Mouse (Mus musculus): ENCODE measurements at regions not wholly inside any gene's neighbourhood (a gene's known extent, or its start where the extent isn't known, plus 50 kb on each side); places are given as distances from the start of the nearest gene placed in this dataset.

DNA sequence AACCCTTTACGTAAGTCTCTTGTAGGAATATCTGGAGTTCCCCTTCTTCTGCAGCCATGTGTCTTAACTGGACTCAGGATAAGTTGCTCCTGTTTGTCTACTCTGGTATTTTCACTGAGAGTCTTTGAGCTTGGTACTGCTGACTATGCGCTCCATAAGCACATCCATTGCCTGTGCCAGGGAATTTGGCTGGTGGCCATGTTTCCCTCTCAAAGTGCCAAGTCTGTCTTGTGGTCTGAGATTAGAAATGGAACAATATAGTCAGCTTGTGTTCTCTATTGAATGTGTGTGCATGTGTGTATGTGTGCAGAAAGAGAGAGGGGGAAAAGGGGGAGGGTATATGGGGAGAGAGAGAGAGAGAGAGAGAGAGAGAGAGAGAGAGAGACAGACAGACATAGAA is 263.7 kb downstream of the Olfm4 start:
- Histone ChIP-seq H3K9me3 (no peaks in the 10 kb centered on the region), H3K36me3 (no peaks in the 10 kb centered on the region), H3K27me3 (no peaks in the 10 kb centered on the region), H3K9ac (replicated peaks) (no peak overlapping the region), H3K4me1 (replicated peaks) (no peaks in the 10 kb centered on the region), H3K4me3 (replicated peaks) (no peak overlapping the region), H3K4me2 (no peak overlapping the region), H3K27ac (no peak overlapping the region)
- ATAC-seq (ENCODE audit: insufficient number of reproducible peaks, insufficient read depth, low FRiP score, low TSS enrichment, low read depth) = no peak
- WGBS = 94% methylated on average over 2 of the region's 2 CpGs

DNA sequence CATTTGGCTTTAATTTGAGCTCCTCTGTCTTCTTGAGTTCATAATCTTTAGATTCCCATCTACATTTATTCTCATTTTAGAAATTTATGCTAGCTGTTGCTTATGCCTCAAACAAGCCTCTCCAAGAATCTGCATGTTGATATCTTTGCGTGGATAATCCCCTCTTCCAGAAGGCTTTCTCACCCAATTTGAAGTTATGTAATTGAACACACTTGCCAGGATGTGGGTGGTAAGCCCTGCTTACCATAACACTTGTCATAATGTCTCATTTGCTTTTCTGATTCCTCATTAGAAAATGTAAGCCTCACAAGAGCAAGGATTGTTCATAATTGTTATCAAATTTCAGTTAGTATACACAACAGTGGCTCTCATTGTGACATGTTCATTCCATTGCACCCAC is 266.0 kb downstream of the Olfm4 start:
- H3K9ac ChIP-seq (replicated peaks) = no peak overlapping the region
- H3K4me3 ChIP-seq (replicated peaks) = no peak overlapping the region
- H3K4me1 ChIP-seq (replicated peaks) = no peaks in the 10 kb centered on the region
- ATAC-seq (ENCODE audit: insufficient number of reproducible peaks, insufficient read depth, low FRiP score, low TSS enrichment, low read depth) = no peak
- no peaks in the 10 kb centered on the region for H3K27me3 ChIP-seq
- H3K27ac ChIP-seq = no peak overlapping the region
- no peaks in the 10 kb centered on the region for H3K9me3 ChIP-seq
- H3K4me2 ChIP-seq = no peak overlapping the region
- H3K36me3 ChIP-seq = no peaks in the 10 kb centered on the region
- WGBS = 84% methylated on average over 1 of the region's 1 CpGs

DNA sequence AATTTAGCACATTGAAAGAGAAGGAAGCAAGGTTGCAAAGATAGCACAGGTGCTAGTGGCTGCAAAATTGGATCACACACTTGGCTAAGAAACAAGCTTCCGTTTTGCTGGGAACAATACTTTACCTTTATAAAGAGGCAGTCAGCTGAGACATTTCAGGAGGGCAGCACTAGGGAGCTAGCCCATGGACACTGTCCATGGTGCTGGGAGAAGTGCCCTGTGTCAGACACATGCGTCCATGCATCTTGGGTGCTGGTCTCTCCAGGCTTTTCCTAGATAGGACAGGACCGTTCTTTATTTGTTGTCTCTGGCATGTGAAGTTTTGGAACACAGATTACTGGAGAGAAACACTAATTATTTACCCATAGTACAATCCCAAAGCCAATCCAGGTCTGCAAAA is 273.2 kb downstream of the Olfm4 start:
- Histone ChIP-seq H3K4me2 (no peak overlapping the region), H3K4me1 (replicated peaks) (no peaks in the 10 kb centered on the region), H3K4me3 (replicated peaks) (no peak overlapping the region), H3K9ac (replicated peaks) (no peak overlapping the region), H3K27me3 (no peaks in the 10 kb centered on the region), H3K9me3 (no peaks in the 10 kb centered on the region), H3K27ac (no peak overlapping the region), H3K36me3 (no peaks in the 10 kb centered on the region)
- WGBS = 63% methylated on average over 3 of the region's 3 CpGs
- no peak for ATAC-seq (ENCODE audit: insufficient number of reproducible peaks, insufficient read depth, low FRiP score, low TSS enrichment, low read depth)

DNA sequence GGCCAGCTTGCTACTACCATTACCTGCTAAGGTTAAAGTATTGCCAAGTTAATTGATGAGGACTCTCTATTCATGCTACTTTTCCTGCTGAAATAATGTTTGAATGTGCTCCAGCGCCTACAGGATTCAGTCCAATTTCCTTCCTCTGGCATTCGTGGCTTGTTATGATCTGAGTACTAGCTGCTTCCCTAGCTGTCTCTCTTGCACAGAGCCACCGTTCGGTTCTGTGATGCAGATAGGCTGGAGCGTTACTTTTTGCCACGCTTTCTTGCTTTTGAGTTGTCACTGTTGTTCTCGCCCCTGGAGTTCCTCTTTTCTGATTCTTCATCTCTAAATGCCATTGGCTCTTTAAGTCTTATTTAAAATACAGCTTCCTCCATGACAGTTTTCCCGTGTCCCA is 279.3 kb downstream of the Olfm4 start:
- no peaks in the 10 kb centered on the region for H3K27me3 ChIP-seq
- no peaks in the 10 kb centered on the region for H3K36me3 ChIP-seq
- peaks cover 8% of the 10 kb centered on the region for H3K4me1 ChIP-seq (replicated peaks)
- no peak overlapping the region for H3K27ac ChIP-seq
- no peak overlapping the region for H3K4me3 ChIP-seq (replicated peaks)
- no peak overlapping the region for H3K4me2 ChIP-seq
- H3K9ac ChIP-seq (replicated peaks) = no peak overlapping the region
- WGBS = 82% methylated on average over 8 of the region's 8 CpGs
- H3K9me3 ChIP-seq = no peaks in the 10 kb centered on the region
- no peak for ATAC-seq (ENCODE audit: insufficient number of reproducible peaks, insufficient read depth, low FRiP score, low TSS enrichment, low read depth)

DNA sequence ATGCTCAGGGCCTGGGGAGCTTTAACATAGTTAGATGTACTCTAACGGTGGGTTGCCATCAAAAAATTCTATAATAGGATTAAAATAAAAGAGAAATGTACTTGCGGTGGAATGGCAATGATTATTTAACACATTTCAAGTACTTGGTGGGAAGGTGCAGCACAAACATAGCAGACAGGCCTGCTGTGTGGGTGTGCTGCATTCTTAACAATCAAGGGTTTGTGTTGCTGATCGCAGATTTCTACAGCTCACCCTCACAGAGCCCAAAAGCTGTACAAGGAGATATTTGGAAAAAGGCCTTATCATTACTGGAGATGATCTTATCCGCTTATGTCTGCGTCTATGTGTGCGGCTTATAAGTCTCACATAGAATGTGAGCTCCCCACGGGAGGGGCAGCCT is 281.2 kb downstream of the Olfm4 start:
- Histone ChIP-seq H3K27me3 (no peaks in the 10 kb centered on the region), H3K9ac (replicated peaks) (no peak overlapping the region), H3K36me3 (no peaks in the 10 kb centered on the region), H3K9me3 (no peaks in the 10 kb centered on the region), H3K4me1 (replicated peaks) (peaks cover 10% of the 10 kb centered on the region), H3K4me2 (no peak overlapping the region), H3K27ac (no peak overlapping the region), H3K4me3 (replicated peaks) (no peak overlapping the region)
- WGBS = 73% methylated on average over 7 of the region's 7 CpGs
- ATAC-seq (ENCODE audit: insufficient number of reproducible peaks, insufficient read depth, low FRiP score, low TSS enrichment, low read depth) = no peak

DNA sequence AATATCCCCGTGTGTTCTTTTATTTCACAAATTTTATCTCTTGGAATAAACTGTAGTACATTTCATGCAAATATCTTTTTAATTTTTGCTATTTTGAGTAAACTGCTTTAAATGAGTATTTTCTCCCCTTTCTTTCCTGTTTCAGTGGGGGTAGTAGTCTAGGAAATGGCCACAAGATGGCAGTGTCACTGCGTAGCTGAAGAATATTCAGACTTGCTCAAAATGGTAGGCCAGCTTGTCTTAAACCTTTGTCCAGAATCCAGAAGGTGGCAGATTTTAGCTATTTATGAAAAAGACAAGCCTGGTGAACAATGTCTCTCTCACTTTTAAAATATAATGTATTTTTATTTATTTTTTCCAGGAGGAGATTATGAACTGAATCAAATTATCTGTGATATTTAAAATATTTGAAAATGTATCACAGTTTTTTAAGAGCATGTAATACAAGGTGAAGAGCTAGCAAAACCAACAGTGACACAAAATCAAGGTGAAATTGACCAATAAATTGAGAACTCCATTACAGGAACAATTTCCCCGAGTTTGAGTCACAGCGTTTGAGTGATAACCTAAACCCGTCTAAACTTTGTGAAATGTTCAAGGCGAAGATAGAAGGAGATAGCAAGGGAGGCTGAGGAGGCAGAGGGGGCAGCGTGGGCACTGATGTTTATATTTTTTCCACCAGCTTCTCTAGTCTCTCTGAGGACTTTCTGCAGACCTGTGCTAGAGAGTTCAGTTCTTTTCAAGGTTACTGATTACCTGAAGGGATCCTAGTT is 285.5 kb downstream of the Olfm4 start:
- WGBS = 58% methylated on average over 7 of the region's 7 CpGs
- ATAC-seq (ENCODE audit: insufficient number of reproducible peaks, insufficient read depth, low FRiP score, low TSS enrichment, low read depth) = no peak

DNA sequence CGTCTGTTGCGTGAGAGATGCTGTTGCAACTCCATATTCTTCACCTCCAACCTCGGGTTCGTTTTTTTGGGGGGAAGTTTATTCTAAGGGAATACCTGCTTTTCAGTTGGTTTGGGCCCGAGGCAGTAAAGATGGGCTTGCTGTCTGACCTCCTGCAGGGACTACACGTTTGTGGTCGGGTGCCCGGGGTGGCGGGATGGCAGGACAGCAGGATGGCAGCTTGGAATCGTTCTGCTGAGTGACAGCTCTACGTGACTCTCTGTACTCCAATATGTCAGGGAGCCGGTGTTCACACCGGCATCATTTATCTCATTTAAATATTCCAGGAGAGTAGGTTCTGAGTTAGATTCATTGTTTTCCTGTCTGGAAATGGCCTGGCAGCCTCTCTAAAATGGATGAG is 286.2 kb downstream of the Olfm4 start:
- Histone ChIP-seq H3K27ac (no peak overlapping the region), H3K9me3 (no peaks in the 10 kb centered on the region), H3K27me3 (no peaks in the 10 kb centered on the region), H3K4me3 (replicated peaks) (no peak overlapping the region), H3K9ac (replicated peaks) (no peak overlapping the region), H3K4me1 (replicated peaks) (peaks cover 10% of the 10 kb centered on the region), H3K36me3 (no peaks in the 10 kb centered on the region), H3K4me2 (no peak overlapping the region)
- WGBS = 74% methylated on average over 13 of the region's 13 CpGs
- no peak for ATAC-seq (ENCODE audit: insufficient number of reproducible peaks, insufficient read depth, low FRiP score, low TSS enrichment, low read depth)

More for the DNA sequence above, 285.5 kb downstream of the Olfm4 start:
- Histone ChIP-seq H3K4me3 (replicated peaks) (no peak overlapping the region), H3K27me3 (no peaks in the 10 kb centered on the region), H3K9ac (replicated peaks) (no peak overlapping the region), H3K4me2 (no peak overlapping the region), H3K36me3 (no peaks in the 10 kb centered on the region), H3K9me3 (no peaks in the 10 kb centered on the region), H3K4me1 (replicated peaks) (peaks cover 10% of the 10 kb centered on the region), H3K27ac (no peak overlapping the region)

DNA sequence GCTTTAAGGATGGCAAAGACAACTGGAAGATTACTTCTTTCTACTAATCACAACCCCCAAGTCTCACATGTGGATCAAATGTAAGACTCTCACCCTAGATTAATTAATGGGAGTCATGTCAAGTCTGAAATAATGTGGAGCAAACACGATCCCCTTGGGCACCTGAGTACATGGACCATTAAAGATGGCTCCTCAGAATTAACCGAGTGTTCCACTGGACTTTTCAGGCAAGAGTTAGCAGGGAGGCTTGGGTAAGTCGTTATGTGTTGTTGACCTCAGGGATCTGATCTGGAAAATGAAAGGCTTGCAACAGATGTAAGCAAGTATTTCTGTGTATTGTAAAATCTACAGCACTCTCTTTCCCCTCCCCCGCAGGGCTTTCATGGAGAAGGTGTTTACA is 296.3 kb downstream of the Olfm4 start:
- Histone ChIP-seq H3K36me3 (no peaks in the 10 kb centered on the region), H3K9me3 (no peaks in the 10 kb centered on the region), H3K4me1 (replicated peaks) (peaks cover 8% of the 10 kb centered on the region; the same call in 1 of the 2 replicates), H3K9ac (replicated peaks) (no peak overlapping the region), H3K27ac (no peak overlapping the region), H3K4me2 (no peak overlapping the region), H3K4me3 (replicated peaks) (no peak overlapping the region), H3K27me3 (no peaks in the 10 kb centered on the region)
- WGBS = 61% methylated on average over 4 of the region's 4 CpGs
- no peak for ATAC-seq (ENCODE audit: insufficient number of reproducible peaks, insufficient read depth, low FRiP score, low TSS enrichment, low read depth)

DNA sequence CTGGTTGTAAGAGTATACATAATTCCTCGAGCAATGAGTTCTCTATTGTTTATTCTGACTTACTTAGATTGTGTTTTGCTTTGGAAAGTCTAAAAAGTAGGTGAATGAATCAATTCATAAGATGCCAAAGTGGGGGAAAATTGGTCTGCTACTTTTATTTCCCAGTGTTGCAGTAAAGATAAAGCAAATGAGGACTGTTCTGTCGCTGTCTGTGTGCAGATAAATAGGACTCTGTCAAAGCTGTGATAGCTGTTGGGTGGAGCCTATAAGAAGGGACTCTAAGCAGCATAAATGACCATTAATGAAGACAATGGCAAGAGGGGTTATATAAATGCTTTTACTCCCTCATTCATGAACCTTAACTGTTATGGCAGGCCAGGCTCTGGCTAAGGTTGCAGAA is 299.8 kb downstream of the Olfm4 start:
- H3K9me3 ChIP-seq = no peaks in the 10 kb centered on the region
- H3K27me3 ChIP-seq = no peaks in the 10 kb centered on the region
- no peak overlapping the region for H3K27ac ChIP-seq
- H3K36me3 ChIP-seq = no peaks in the 10 kb centered on the region
- H3K9ac ChIP-seq (replicated peaks) = no peak overlapping the region
- no peak overlapping the region for H3K4me2 ChIP-seq
- no peak for ATAC-seq (ENCODE audit: insufficient number of reproducible peaks, insufficient read depth, low FRiP score, low TSS enrichment, low read depth)
- 80% methylated on average over 2 of the region's 2 CpGs for WGBS
- peaks cover 16% of the 10 kb centered on the region; the same call in 1 of the 2 replicates for H3K4me1 ChIP-seq (replicated peaks)
- H3K4me3 ChIP-seq (replicated peaks) = no peak overlapping the region

DNA sequence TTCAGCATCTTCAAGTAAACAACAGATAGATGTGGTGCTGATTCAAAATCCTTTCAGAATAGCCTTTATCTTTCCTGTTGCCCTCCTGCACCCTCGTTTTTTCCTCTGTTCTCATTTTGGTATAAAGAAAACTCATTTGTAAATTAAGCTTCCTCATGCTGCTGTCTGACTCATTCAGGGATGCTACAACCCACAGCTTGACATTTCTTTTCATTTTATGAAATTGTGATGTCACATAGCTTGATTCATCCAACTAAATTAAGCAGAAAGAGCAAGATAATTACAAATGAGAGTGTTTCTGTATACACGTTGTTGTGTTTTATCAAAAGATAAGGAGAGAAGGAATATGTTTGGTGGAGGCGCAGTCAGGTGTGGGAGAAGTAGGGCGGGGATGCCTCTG is 307.5 kb downstream of the Olfm4 start:
- Histone ChIP-seq H3K9ac (replicated peaks) (no peak overlapping the region), H3K27ac (no peak overlapping the region), H3K4me1 (replicated peaks) (no peaks in the 10 kb centered on the region), H3K4me2 (no peak overlapping the region), H3K4me3 (replicated peaks) (no peak overlapping the region), H3K9me3 (no peaks in the 10 kb centered on the region), H3K27me3 (peaks cover 3% of the 10 kb centered on the region; the same call in 1 of the 2 replicates), H3K36me3 (no peaks in the 10 kb centered on the region)
- ATAC-seq (ENCODE audit: insufficient number of reproducible peaks, insufficient read depth, low FRiP score, low TSS enrichment, low read depth) = no peak
- WGBS = 83% methylated on average over 4 of the region's 4 CpGs

DNA sequence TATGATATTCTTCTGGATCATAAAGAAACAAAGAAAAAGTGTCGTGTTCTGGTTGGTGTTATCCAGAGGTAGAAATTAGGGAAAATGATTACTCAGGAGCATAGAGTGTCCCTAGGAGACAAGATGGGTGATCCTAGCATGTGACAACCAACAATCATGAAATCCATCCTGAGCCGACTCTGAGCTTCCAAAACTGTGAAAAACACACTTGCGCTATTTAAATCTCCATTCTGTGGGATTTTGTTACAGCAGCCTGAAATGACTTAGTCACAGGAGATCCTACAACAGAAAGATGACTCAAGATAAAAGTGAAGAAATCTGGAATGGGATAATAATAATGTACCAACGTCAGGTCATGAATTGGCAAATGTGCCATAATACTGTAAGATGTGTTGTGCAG is 309.5 kb downstream of the Olfm4 start:
- WGBS = 86% methylated on average over 4 of the region's 4 CpGs
- no peak overlapping the region for H3K9ac ChIP-seq (replicated peaks)
- no peak overlapping the region for H3K4me3 ChIP-seq (replicated peaks)
- ATAC-seq (ENCODE audit: insufficient number of reproducible peaks, insufficient read depth, low FRiP score, low TSS enrichment, low read depth) = no peak
- H3K27ac ChIP-seq = no peak overlapping the region
- no peaks in the 10 kb centered on the region for H3K4me1 ChIP-seq (replicated peaks)
- H3K27me3 ChIP-seq = peaks cover 3% of the 10 kb centered on the region; the same call in 1 of the 2 replicates
- H3K9me3 ChIP-seq = no peaks in the 10 kb centered on the region
- H3K36me3 ChIP-seq = no peaks in the 10 kb centered on the region
- H3K4me2 ChIP-seq = no peak overlapping the region

DNA sequence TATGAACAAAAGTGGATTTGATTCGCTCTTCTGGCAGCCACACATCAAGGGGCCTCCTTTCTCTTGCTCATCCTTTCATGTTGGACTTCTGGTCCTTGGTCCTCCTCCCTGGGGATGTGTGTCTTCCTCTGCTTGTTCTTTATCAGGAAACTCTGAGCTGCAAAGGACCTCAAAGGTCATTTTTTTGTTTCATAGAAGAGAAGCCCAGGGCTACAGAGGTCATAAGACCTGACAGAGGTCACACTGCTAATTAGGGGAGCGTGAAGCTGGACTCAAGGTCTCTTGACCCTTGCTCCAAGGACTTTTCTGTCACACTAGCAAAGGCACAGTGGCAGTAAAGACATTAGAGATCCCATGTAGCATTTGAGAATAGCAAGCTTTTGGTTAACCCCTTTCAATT is 345.8 kb downstream of the Olfm4 start:
- Histone ChIP-seq H3K9me3 (no peaks in the 10 kb centered on the region), H3K27me3 (no peaks in the 10 kb centered on the region), H3K4me2 (no peak overlapping the region), H3K27ac (no peak overlapping the region), H3K4me1 (replicated peaks) (peaks cover 3% of the 10 kb centered on the region; the same call in 1 of the 2 replicates), H3K4me3 (replicated peaks) (no peak overlapping the region), H3K9ac (replicated peaks) (no peak overlapping the region), H3K36me3 (no peaks in the 10 kb centered on the region)
- ATAC-seq (ENCODE audit: insufficient number of reproducible peaks, insufficient read depth, low FRiP score, low TSS enrichment, low read depth) = no peak
- 43% methylated on average over 2 of the region's 2 CpGs for WGBS

Data from limb, embryonic 12.5 days (tissue).